Mouse (Mus musculus) hindbrain, embryonic 16.5 days (tissue): Measurements from ENCODE around the gene Sez6l2. TPM values are rescaled to one million over a fixed set of nuclear protein-coding genes. Genes with fewer than 3 reads are reported as not detected.

ENCODE experiments used
- ATAC-seq: fragments of 200-750 bp; cut with Nextera tagmentation; 2 replicates; pipeline ENCODE4 v1.8.0; 2017; ENCODE audit warnings: moderate TSS enrichment, moderate library complexity
- H3K27ac ChIP-seq: fragments of 300-500 bp; sonication (generic); 2 replicates; pipeline ENCODE4 v1.5.1; 2014; ENCODE audit warnings: low read depth, mild to moderate bottlenecking, control low read depth, low read length, moderate library complexity
- H3K27me3 ChIP-seq: fragments of 300-500 bp; sonication (generic); replicated peaks from 2 replicates; pipeline ENCODE4 v1.6.1; 2014; ENCODE audit warnings: low read length; ENCODE audit not compliant: control insufficient read depth, insufficient read depth
- H3K36me3 ChIP-seq: fragments of 300-500 bp; sonication (generic); 2 replicates; pipeline ENCODE4 v1.6.1; 2014; ENCODE audit warnings: mild to moderate bottlenecking, low read length, moderate library complexity, mixed read lengths; ENCODE audit not compliant: control insufficient read depth, insufficient read depth
- H3K4me1 ChIP-seq: fragments of 300-500 bp; sonication (generic); 2 replicates; pipeline ENCODE4 v1.6.1; 2014; ENCODE audit warnings: low read depth, low read length; ENCODE audit not compliant: control insufficient read depth, insufficient read depth
- H3K4me2 ChIP-seq: fragments of 300-500 bp; sonication (generic); 2 replicates; pipeline ENCODE4 v1.6.1; 2014; ENCODE audit warnings: mild to moderate bottlenecking, low read length, control low read depth, moderate library complexity
- H3K4me3 ChIP-seq: fragments of 300-500 bp; sonication (generic); 2 replicates; pipeline ENCODE4 v1.5.1; 2014; ENCODE audit warnings: mild to moderate bottlenecking, low read length, control low read depth, moderate library complexity
- H3K9ac ChIP-seq: fragments of 300-500 bp; sonication (generic); 2 replicates; pipeline ENCODE4 v1.6.1; 2014; ENCODE audit warnings: low read depth, mild to moderate bottlenecking, control low read depth, low read length, moderate library complexity
- H3K9me3 ChIP-seq: fragments of 300-500 bp; sonication (generic); 2 replicates; pipeline ENCODE4 v1.6.1; 2014; ENCODE audit warnings: mild to moderate bottlenecking, low read length, moderate library complexity; ENCODE audit not compliant: control insufficient read depth
- WGBS: fragments of 180-500 bp; shearing (Covaris S2); extraction: QIAGEN DNeasy Blood & Tissue Kit; methylation state at CpG from one replicate; pipeline ENCODE4 v1.1.7; 2014; 5-methylcytosine and 5-hydroxymethylcytosine counted together
- polyA plus RNA-seq: library from polyadenylated mRNA; unstranded; fragments of >200 nt; fragmentation: Nextera tagmentation; extraction: Ambion mirVana; gene quantifications from 2 replicates; pipeline ENCODE4 v1.2.1, GENCODE M21; 2015

The Sez6l2 gene
- polyA plus RNA-seq, 1 experiment from 2014 or later, result 56.7 TPM

- peak within 1 kb of the TSS; percentile 85 for H3K9ac ChIP-seq
- H3K4me3 ChIP-seq, result peak within 1 kb of the TSS; percentile 67
- H3K36me3 ChIP-seq, result no peaks in the 10 kb centered on the region
- H3K4me1 ChIP-seq, result peaks cover 6% of the 10 kb centered on the region
- H3K9me3 ChIP-seq, result no peaks in the 10 kb centered on the region
- peak within 1 kb of the TSS; percentile 88 for H3K4me2 ChIP-seq
- WGBS, result 3% methylated on average over 55 of the region's 56 CpGs
- ATAC-seq, result peak; percentile 98
- H3K27me3 ChIP-seq, result no peaks in the 10 kb centered on the region
- H3K27ac ChIP-seq, result peak within 1 kb of the TSS; percentile 81
Observed at GRCm38 (mm10) chr7:126928384-126929037, 21.9 kb upstream of the Sez6l2 start, which contains the start of gene Kctd13. Gene Kctd13, plus strand, starts transcription at chr7:126928879.

- Histone ChIP-seq H3K9me3 (no peaks in the 10 kb centered on the region), H3K4me3 (peak overlapping the region; percentile 67), H3K27ac (peak overlapping the region; percentile 81), H3K4me1 (peaks cover 6% of the 10 kb centered on the region), H3K4me2 (peak overlapping the region; percentile 88), H3K36me3 (no peaks in the 10 kb centered on the region), H3K9ac (peak overlapping the region; percentile 85), H3K27me3 (no peaks in the 10 kb centered on the region)
- ATAC-seq, result peak; percentile 78
- under 1% methylated on average over 21 of the region's 27 CpGs for WGBS
Observed at GRCm38 (mm10) chr7:126929046-126929445, 21.3 kb upstream of the Sez6l2 start.

GRCm38 (mm10) chr7:126932652-126933051 lies 17.7 kb upstream of the Sez6l2 start:
- ATAC-seq, result no peak
- no peak overlapping the region for H3K27ac ChIP-seq
- H3K9me3 ChIP-seq, result peaks cover under 1% of the 10 kb centered on the region; the same call in 1 of the 2 replicates
- peaks cover 10% of the 10 kb centered on the region for H3K36me3 ChIP-seq
- no peak overlapping the region for H3K4me2 ChIP-seq
- no peak overlapping the region for H3K9ac ChIP-seq
- no peaks in the 10 kb centered on the region for H3K27me3 ChIP-seq
- H3K4me3 ChIP-seq, result no peak overlapping the region
- 88% methylated on average over 2 of the region's 2 CpGs for WGBS
- peaks cover 6% of the 10 kb centered on the region for H3K4me1 ChIP-seq

GRCm38 (mm10) chr7:126941171-126941570 lies 9.2 kb upstream of the Sez6l2 start:
- H3K4me3 ChIP-seq, result no peak overlapping the region
- peaks cover 30% of the 10 kb centered on the region for H3K36me3 ChIP-seq
- H3K9me3 ChIP-seq, result peaks cover 2% of the 10 kb centered on the region; the same call in 1 of the 2 replicates
- no peak overlapping the region for H3K4me2 ChIP-seq
- no peaks in the 10 kb centered on the region for H3K27me3 ChIP-seq
- no peak overlapping the region for H3K9ac ChIP-seq
- no peak for ATAC-seq
- no peak overlapping the region for H3K27ac ChIP-seq
- H3K4me1 ChIP-seq, result no peaks in the 10 kb centered on the region
- 51% methylated on average over 6 of the region's 6 CpGs for WGBS

GRCm38 (mm10) chr7:126941801-126942200 lies 8.6 kb upstream of the Sez6l2 start:
- WGBS, result 44% methylated on average over 5 of the region's 5 CpGs
- Histone ChIP-seq H3K27me3 (no peaks in the 10 kb centered on the region), H3K4me3 (no peak overlapping the region), H3K4me1 (no peaks in the 10 kb centered on the region; the same call in 1 of the 2 replicates), H3K4me2 (no peak overlapping the region), H3K9ac (no peak overlapping the region), H3K36me3 (peaks cover 27% of the 10 kb centered on the region), H3K27ac (no peak overlapping the region), H3K9me3 (peaks cover 2% of the 10 kb centered on the region; the same call in 1 of the 2 replicates)
- ATAC-seq, result no peak

GRCm38 (mm10) chr7:126946530-126946929 lies 3.8 kb upstream of the Sez6l2 start:
- no peak overlapping the region for H3K4me3 ChIP-seq
- no peaks in the 10 kb centered on the region for H3K27me3 ChIP-seq
- no peaks in the 10 kb centered on the region for H3K9me3 ChIP-seq
- H3K27ac ChIP-seq, result no peak overlapping the region
- 46% methylated on average over 3 of the region's 3 CpGs for WGBS
- H3K36me3 ChIP-seq, result peaks cover 18% of the 10 kb centered on the region
- H3K4me1 ChIP-seq, result peaks cover 13% of the 10 kb centered on the region
- ATAC-seq, result no peak
- H3K4me2 ChIP-seq, result no peak overlapping the region
- no peak overlapping the region for H3K9ac ChIP-seq

- peaks cover 28% of the 10 kb centered on the region for H3K4me1 ChIP-seq
- no peak for ATAC-seq
- WGBS, result 78% methylated on average over 10 of the region's 10 CpGs
Observed at GRCm38 (mm10) chr7:126948626-126949025, 1.7 kb upstream of the Sez6l2 start.

GRCm38 (mm10) chr7:126949403-126949792 lies 965 bp upstream of the Sez6l2 start, which contains the start of gene Asphd1:
Gene Asphd1, minus strand, starts transcription at chr7:126949582.
- Histone ChIP-seq H3K27me3 (no peaks in the 10 kb centered on the region), H3K9ac (peak within 1 kb of the TSS; percentile 78), H3K4me2 (peak within 1 kb of the TSS; percentile 93), H3K27ac (peak within 1 kb of the TSS; percentile 93), H3K4me1 (peaks cover 28% of the 10 kb centered on the region), H3K9me3 (no peaks in the 10 kb centered on the region), H3K36me3 (peaks cover 6% of the 10 kb centered on the region), H3K4me3 (peak within 1 kb of the TSS; percentile 70)
- ATAC-seq, result peak; percentile 70
- under 1% methylated on average over 21 of the region's 21 CpGs for WGBS

More at GRCm38 (mm10) chr7:126948626-126949025, 1.7 kb upstream of the Sez6l2 start:
- peak overlapping the region; percentile 70 for H3K4me3 ChIP-seq
- peak overlapping the region; percentile 93 for H3K4me2 ChIP-seq
- H3K9ac ChIP-seq, result peak overlapping the region; percentile 78
- no peaks in the 10 kb centered on the region for H3K9me3 ChIP-seq
- H3K27me3 ChIP-seq, result no peaks in the 10 kb centered on the region
- H3K27ac ChIP-seq, result peak overlapping the region; percentile 93
- peaks cover 9% of the 10 kb centered on the region for H3K36me3 ChIP-seq
